Mouse (Mus musculus) heart, embryonic 12.5 days (tissue): ENCODE measurements at regions not wholly inside any gene's neighbourhood (a gene's known extent, or its start where the extent isn't known, plus 50 kb on each side); places are given as distances from the start of the nearest gene placed in this dataset.

Experiments
- ATAC-seq: fragments of 200-750 bp; cut with Nextera tagmentation; 2 replicates; pipeline ENCODE4 v1.8.0; 2017; ENCODE audit warnings: moderate TSS enrichment, moderate library complexity; ENCODE audit not compliant: insufficient number of reproducible peaks, low FRiP score
- H3K27ac ChIP-seq: fragments of 300-500 bp; sonication (generic); 2 replicates; pipeline ENCODE4 v1.5.1; 2016; ENCODE audit warnings: mild to moderate bottlenecking, moderate library complexity; ENCODE audit not compliant: poor library complexity, severe bottlenecking
- H3K27me3 ChIP-seq: fragments of 300-500 bp; sonication (generic); replicated peaks from 2 replicates; pipeline ENCODE4 v1.6.1; 2016; ENCODE audit warnings: mild to moderate bottlenecking, moderate library complexity
- H3K36me3 ChIP-seq: fragments of 300-500 bp; sonication (generic); 2 replicates; pipeline ENCODE4 v1.6.1; 2016; ENCODE audit warnings: mild to moderate bottlenecking, moderate library complexity
- H3K4me1 ChIP-seq: fragments of 300-500 bp; sonication (generic); replicated peaks from 2 replicates; pipeline ENCODE4 v1.6.1; 2016; ENCODE audit warnings: mild to moderate bottlenecking
- H3K4me2 ChIP-seq: fragments of 300-500 bp; sonication (generic); 2 replicates; pipeline ENCODE4 v1.6.1; 2016; ENCODE audit warnings: mild to moderate bottlenecking, moderate library complexity
- H3K4me3 ChIP-seq: fragments of 300-500 bp; sonication (generic); 2 replicates; pipeline ENCODE4 v1.5.1; 2016; ENCODE audit warnings: mild to moderate bottlenecking
- H3K9ac ChIP-seq: fragments of 300-500 bp; sonication (generic); 2 replicates; pipeline ENCODE4 v1.6.1; 2016; ENCODE audit warnings: mild to moderate bottlenecking, moderate library complexity
- H3K9me3 ChIP-seq: fragments of 300-500 bp; sonication (generic); replicated peaks from 2 replicates; pipeline ENCODE4 v1.6.1; 2016; ENCODE audit warnings: mild to moderate bottlenecking, moderate library complexity
- WGBS: fragments of 180-500 bp; shearing (Covaris S2); methylation state at CpG from one replicate; pipeline ENCODE4 v1.1.7; 2016; 5-methylcytosine and 5-hydroxymethylcytosine counted together

DNA sequence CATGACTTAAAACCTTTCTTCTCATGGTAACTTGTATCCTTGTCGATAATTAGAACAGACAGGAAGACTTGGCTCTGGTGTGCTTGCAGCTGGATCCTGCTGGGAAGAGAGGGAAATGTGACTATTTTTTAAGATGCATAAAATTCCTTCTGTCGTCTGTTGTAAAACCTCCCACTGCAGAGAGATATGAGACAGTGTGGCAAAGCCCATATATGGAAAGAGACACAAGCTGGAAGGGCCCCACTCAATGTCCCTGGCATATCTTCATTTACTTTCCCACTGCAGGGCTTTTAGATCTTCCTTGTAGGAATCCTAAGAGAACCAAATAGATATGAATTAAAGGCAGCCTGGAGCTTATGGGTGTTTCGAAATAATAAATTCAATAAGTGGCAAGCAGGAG is 87.8 kb downstream of the Dad1 start:
- 45% methylated on average over 3 of the region's 3 CpGs for WGBS
- no peak overlapping the region for H3K4me3 ChIP-seq
- no peaks in the 10 kb centered on the region for H3K27me3 ChIP-seq
- no peak for ATAC-seq
- H3K9me3 ChIP-seq = no peaks in the 10 kb centered on the region
- peaks cover 49% of the 10 kb centered on the region for H3K4me1 ChIP-seq
- no peak overlapping the region for H3K9ac ChIP-seq
- H3K4me2 ChIP-seq = no peak overlapping the region
- H3K27ac ChIP-seq = no peak overlapping the region
- H3K36me3 ChIP-seq = no peaks in the 10 kb centered on the region

DNA sequence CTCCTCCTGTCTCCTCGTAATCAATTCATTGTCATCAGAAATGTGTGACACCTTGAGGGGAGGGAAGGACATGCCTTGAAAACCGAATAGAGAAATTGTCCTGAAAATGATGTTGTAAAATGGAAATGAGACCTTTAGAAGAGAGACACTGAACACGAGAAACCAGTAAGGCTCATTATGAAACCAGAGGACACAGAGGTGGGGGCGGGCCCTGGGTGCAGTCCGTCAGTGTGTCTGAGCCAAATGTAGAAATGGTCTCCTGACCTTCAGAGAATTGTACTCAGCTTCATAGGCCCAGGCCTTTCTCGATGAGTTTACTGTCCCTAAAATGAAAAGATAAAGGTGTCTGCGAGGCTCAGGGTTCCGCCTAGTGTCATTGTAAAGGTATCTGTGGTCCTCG is 89.0 kb downstream of the Dad1 start:
- ATAC-seq = no peak
- Histone ChIP-seq H3K4me2 (no peak overlapping the region), H3K4me3 (no peak overlapping the region), H3K9ac (no peak overlapping the region), H3K36me3 (no peaks in the 10 kb centered on the region), H3K9me3 (no peaks in the 10 kb centered on the region), H3K4me1 (peaks cover 37% of the 10 kb centered on the region), H3K27me3 (no peaks in the 10 kb centered on the region), H3K27ac (no peak overlapping the region)
- 79% methylated on average over 9 of the region's 9 CpGs for WGBS

DNA sequence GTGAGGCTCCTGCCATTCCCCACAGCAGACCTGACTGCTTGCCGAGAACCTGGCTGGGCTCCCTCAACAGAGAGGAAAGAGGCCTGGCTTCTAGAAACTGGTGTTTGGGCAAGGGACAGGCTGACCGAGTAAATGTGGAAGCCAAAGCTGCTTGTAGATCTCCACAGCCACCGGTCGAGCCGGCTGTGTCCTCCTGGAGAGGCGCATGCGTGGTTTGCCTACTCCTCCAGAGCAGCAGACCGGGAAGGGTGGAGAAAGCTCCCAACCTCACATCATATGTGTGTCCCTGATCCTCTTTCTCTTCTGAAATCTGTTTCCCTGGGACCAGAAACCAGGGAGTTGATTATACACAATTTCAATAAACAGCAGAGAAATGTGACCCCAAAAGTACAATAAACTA is 92.0 kb downstream of the Dad1 start:
- Histone ChIP-seq H3K36me3 (no peaks in the 10 kb centered on the region), H3K9me3 (no peaks in the 10 kb centered on the region), H3K4me3 (no peak overlapping the region), H3K27ac (no peak overlapping the region), H3K4me2 (no peak overlapping the region), H3K27me3 (no peaks in the 10 kb centered on the region), H3K9ac (no peak overlapping the region), H3K4me1 (peaks cover 15% of the 10 kb centered on the region)
- no peak for ATAC-seq
- WGBS = 60% methylated on average over 8 of the region's 8 CpGs

DNA sequence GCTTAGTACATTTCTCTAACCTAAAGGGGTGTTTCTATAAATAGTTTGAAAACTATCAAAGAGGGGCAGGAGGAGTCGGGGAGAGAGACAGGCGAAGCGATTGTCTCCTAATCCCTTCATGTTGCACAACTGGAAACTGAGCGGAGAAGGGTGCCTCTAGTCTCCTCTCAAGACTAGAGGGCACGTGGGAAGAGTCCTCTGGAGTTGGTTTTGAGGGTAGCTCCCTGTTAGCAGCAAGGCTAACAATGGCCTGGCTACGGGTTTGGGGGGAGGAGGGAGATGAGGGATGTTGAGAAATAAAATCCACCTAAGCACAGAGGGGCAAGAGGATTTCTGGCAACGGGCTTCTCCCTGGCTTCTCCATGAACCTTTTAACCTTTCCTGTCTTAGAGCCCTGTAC is 92.7 kb downstream of the Dad1 start:
- H3K4me1 ChIP-seq = peaks cover 11% of the 10 kb centered on the region

DNA sequence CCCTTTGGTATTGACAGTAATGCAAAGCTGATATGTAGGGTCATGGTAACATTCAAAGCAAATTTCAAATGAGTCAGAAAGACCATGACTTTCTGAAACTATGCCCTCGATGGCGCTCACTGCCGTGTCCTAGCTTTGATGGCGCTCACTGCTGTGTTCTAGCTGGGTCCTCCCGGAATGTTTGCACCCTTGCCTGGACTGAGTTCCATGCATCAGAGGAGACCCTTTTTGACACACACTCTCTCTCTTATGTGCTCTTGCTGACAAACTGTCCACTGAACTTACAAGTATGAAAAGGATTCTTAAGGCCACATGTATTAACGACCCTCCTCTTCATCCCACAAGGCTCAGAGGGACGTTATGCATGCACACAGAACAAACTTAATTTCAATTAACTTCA is 94.1 kb downstream of the Dad1 start:
- Histone ChIP-seq H3K4me2 (no peak overlapping the region), H3K27me3 (no peaks in the 10 kb centered on the region), H3K27ac (no peak overlapping the region), H3K4me3 (no peak overlapping the region), H3K9me3 (no peaks in the 10 kb centered on the region), H3K4me1 (peaks cover 6% of the 10 kb centered on the region), H3K36me3 (no peaks in the 10 kb centered on the region), H3K9ac (no peak overlapping the region)
- WGBS = 87% methylated on average over 7 of the region's 7 CpGs
- ATAC-seq = no peak

More for the DNA sequence above, 92.7 kb downstream of the Dad1 start:
- Histone ChIP-seq H3K9ac (no peak overlapping the region), H3K4me3 (no peak overlapping the region), H3K36me3 (no peaks in the 10 kb centered on the region), H3K27me3 (no peaks in the 10 kb centered on the region), H3K9me3 (no peaks in the 10 kb centered on the region), H3K27ac (no peak overlapping the region), H3K4me2 (no peak overlapping the region)
- WGBS = 45% methylated on average over 7 of the region's 7 CpGs
- no peak for ATAC-seq

DNA sequence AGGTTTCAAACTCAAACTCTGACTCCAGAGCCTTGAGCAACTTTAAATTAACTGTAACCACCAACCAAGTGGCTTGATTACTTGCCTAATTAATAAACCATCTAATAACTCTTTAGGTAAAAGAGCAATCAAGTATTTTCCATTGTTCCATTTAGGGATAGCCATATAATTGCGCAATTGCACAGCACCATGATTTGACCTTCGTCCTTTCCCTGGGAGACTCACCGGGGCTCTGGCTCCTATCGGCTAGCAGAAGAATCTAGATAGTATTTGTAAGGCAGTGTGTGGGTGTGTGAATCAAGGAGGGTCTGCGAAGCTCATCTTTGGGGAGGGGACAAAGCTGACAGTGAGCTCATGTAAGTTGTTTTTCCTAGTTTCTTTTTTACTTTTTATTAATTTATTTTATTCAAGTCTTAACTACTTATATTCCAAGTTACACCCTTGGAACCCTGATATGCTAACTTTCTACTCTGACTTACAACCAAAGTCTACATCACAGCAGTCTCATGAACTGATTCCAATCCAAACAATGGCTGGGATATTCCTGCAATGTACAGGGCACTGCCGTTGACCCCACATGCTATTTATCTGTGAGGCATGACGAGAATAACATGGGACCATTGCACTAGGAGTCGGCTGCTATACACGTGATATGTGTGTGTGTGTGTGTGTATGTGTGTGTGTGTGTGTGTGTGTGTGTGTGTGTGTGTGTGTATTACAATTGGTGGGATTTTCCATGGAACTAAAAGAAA is 95.5 kb downstream of the Dad1 start:
- no peaks in the 10 kb centered on the region for H3K9me3 ChIP-seq
- no peak overlapping the region for H3K27ac ChIP-seq
- H3K36me3 ChIP-seq = no peaks in the 10 kb centered on the region
- no peak overlapping the region for H3K4me2 ChIP-seq
- H3K9ac ChIP-seq = no peak overlapping the region
- ATAC-seq = 0 out of 2 replicates have a peak, but pooled peaks have one; percentile 29
- H3K27me3 ChIP-seq = no peaks in the 10 kb centered on the region
- H3K4me1 ChIP-seq = no peaks in the 10 kb centered on the region
- 58% methylated on average over 9 of the region's 9 CpGs for WGBS
- H3K4me3 ChIP-seq = no peak overlapping the region

DNA sequence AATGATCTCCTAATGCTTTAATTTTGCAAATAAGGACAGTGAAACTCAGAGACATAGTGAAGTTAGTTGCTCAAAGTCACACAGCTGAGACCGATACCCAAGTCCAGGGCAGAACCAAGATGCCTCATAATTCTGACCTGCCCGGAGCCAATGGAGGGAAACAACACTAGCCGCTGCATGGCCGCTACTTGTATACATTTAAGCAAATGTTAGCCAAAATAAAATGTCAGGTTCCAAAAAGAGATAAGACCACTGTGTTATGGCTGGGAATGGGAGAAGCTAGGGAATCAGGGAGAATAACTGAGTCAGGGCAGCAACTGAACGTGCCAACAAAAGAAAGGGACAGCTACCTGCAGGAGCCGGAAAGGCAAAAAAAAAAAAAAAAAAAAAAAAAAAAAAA is 97.4 kb downstream of the Dad1 start:
- no peak for ATAC-seq
- H3K4me2 ChIP-seq = no peak overlapping the region
- H3K9ac ChIP-seq = no peak overlapping the region
- no peaks in the 10 kb centered on the region for H3K9me3 ChIP-seq
- H3K27ac ChIP-seq = no peak overlapping the region
- H3K4me1 ChIP-seq = 0 out of 2 replicates have a peak, but pooled peaks cover 3% of the 10 kb centered on the region
- no peaks in the 10 kb centered on the region for H3K27me3 ChIP-seq
- 94% methylated on average over 6 of the region's 6 CpGs for WGBS
- H3K4me3 ChIP-seq = no peak overlapping the region
- no peaks in the 10 kb centered on the region for H3K36me3 ChIP-seq

DNA sequence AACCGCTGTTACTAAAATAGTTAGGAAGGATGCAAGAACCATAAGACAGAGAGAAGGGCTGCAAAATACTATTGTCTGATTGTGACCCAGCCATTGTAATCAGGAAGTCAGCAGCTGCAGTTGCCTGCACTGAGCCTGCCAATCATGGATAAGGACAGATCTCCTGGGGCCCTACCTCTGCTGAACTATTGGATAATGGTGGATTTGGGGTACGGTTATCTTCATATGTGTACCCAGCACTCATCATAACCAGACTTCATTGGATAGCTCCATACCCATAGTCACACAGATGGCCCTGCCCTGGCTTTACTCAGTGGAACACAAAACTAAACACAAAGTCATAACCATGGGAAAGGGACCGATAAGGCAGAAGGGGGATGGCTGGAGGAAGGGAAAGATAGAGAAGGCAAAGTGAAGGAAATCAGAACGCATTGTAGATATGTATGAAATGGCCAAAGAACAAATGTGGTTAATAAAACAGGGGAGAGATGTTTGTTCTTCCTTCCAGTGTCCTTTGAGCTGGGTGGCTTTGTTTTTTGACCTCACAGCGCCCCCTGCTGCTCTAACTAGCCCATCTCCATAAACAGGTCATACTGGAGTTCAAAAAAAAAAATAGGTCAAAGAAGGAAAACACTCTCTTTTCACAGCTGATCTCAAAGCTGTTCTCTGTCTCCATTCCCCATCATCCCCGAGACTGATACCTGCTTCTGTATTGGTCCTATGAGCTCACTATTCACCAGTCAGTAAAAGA is 101.2 kb downstream of the Dad1 start:
- Histone ChIP-seq H3K27ac (no peak overlapping the region), H3K4me1 (0 out of 2 replicates have a peak, but pooled peaks cover 3% of the 10 kb centered on the region), H3K4me2 (no peak overlapping the region), H3K9ac (no peak overlapping the region), H3K9me3 (no peaks in the 10 kb centered on the region), H3K36me3 (no peaks in the 10 kb centered on the region), H3K4me3 (no peak overlapping the region), H3K27me3 (no peaks in the 10 kb centered on the region)
- 27% methylated on average over 6 of the region's 6 CpGs for WGBS
- ATAC-seq = no peak

DNA sequence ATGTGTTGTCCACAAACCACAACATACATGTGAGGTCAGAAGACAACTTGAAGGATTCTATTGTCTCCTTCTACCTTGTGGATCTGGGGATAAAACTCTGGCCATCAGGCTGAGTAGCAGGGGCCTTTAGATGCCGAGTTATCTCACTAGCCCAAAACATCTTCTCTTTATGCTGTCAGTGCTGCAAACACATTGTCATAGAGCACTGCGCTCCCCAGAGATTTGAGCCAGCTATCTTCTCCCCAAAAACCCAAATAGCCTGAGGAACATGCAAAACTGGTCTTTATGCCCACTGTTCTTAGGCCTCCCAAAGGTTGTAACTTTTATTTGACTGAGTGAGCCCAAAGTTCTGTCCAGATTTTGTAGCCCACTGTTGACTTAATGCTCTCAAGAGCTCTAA is 102.0 kb downstream of the Dad1 start:
- no peak overlapping the region for H3K27ac ChIP-seq
- no peak overlapping the region for H3K4me2 ChIP-seq
- H3K36me3 ChIP-seq = no peaks in the 10 kb centered on the region
- H3K9me3 ChIP-seq = no peaks in the 10 kb centered on the region
- 0 out of 2 replicates have a peak, but pooled peaks cover 3% of the 10 kb centered on the region for H3K4me1 ChIP-seq
- ATAC-seq = no peak
- WGBS = 89% methylated on average over 2 of the region's 2 CpGs
- no peak overlapping the region for H3K9ac ChIP-seq
- H3K27me3 ChIP-seq = no peaks in the 10 kb centered on the region
- H3K4me3 ChIP-seq = no peak overlapping the region

DNA sequence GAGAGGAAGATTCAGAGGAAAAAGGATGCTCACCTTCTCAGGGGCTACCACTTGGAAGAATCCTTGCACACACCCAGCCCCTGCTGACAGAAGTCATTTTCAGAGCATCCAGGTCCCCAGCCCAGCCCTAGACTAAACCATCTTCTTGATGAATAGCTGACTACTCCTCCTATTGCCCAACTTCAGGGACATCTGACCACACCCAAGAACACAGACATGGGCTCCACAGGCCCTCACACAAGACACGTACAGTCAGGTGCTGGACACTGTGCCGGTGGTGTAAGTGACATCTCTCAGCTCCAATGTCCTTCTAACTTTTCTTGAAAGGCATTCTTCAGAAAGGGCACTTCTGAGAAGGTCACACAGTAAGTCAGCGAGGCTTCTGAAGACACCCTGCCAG is 102.6 kb downstream of the Dad1 start:
- H3K27me3 ChIP-seq = no peaks in the 10 kb centered on the region
- H3K4me3 ChIP-seq = no peak overlapping the region
- H3K27ac ChIP-seq = no peak overlapping the region
- WGBS = 77% methylated on average over 3 of the region's 3 CpGs
- H3K4me2 ChIP-seq = no peak overlapping the region
- no peaks in the 10 kb centered on the region for H3K36me3 ChIP-seq
- H3K4me1 ChIP-seq = peaks cover 8% of the 10 kb centered on the region
- no peak for ATAC-seq
- H3K9ac ChIP-seq = no peak overlapping the region
- H3K9me3 ChIP-seq = no peaks in the 10 kb centered on the region

DNA sequence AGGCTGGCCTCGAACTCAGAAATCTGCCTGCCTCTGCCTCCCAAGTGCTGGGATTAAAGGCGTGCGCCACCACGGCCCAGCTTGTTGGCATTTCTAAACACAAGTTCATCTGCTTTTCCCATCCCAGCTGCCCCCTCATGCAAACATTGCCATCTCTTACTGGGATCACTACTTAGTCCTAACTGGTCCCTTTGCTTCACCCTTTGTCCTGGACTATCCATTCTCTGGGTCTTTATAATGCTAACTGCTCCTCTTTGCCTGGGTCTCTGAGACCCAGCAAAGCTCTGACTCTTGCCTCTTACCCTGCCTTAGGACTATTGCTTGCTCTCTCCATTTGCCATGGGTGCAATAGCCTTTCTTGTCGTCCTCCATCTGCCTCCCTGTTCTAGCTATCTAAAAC is 103.7 kb downstream of the Dad1 start:
- H3K9me3 ChIP-seq = no peaks in the 10 kb centered on the region
- ATAC-seq = no peak
- H3K27me3 ChIP-seq = no peaks in the 10 kb centered on the region
- H3K27ac ChIP-seq = no peak overlapping the region
- no peak overlapping the region for H3K9ac ChIP-seq
- no peaks in the 10 kb centered on the region for H3K36me3 ChIP-seq
- no peak overlapping the region for H3K4me3 ChIP-seq
- H3K4me1 ChIP-seq = peaks cover 14% of the 10 kb centered on the region
- H3K4me2 ChIP-seq = no peak overlapping the region
- 86% methylated on average over 5 of the region's 5 CpGs for WGBS
